ENCODE assay signal across 29 mouse cellular contexts in the genomic region with DNA sequence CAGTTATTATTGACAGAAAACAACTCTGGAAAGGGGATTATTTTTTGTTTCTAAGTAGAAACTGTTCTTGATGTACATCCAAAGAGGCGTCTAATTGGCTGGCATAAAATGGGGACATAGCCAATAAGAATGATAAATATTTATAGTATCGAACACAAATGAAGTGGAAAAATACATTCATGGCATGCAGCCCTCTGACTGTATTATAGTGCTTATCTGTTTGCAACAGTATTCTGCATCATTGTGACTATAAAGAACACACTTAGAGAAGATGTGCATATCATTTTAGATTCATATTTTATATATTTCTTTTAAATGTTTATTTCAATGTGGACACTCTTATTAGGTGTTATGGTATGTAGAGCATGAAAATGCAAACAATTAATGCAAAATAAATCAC.
"Had no signal": no experiment of that assay in that cellular context is flagged by ENCODE, and none has a peak within 500 bp of the region (broad histone marks: within the 10 kb centered on the region; RNA-seq: fewer than 3 reads in every experiment).

No protein-coding gene starts in this region.

- DNase-seq: layer of hippocampus, postnatal 36 days; left cerebral cortex, postnatal 4 days; liver; liver, embryonic 13.5 days; liver, postnatal 0 days; lung, adult 18-20 months; lung, postnatal 10 days; lung, postnatal 4 days; midbrain, embryonic 14.5 days had no signal

- H3K9ac ChIP-seq: limb, embryonic 12.5 days; limb, embryonic 13.5 days; limb, embryonic 15.5 days; liver, embryonic 12.5 days; liver, embryonic 13.5 days; liver, embryonic 14.5 days; liver, embryonic 15.5 days; liver, postnatal 0 days; midbrain, embryonic 12.5 days; midbrain, embryonic 13.5 days; midbrain, embryonic 15.5 days; neural tube, embryonic 12.5 days had no signal

- H3K4me3 ChIP-seq: left cerebral cortex, adult 2 months; limb, embryonic 10.5 days; limb, embryonic 12.5 days; limb, embryonic 13.5 days; limb, embryonic 15.5 days; liver, embryonic 12.5 days; liver, embryonic 13.5 days; liver, embryonic 15.5 days; megakaryocyte, embryonic 14.5 days; midbrain, embryonic 10.5 days; midbrain, embryonic 12.5 days; midbrain, embryonic 13.5 days; midbrain, embryonic 15.5 days; myocyte; neural tube, embryonic 12.5 days had no signal

- H3K4me1 ChIP-seq: limb, embryonic 10.5 days; limb, embryonic 12.5 days; limb, embryonic 13.5 days; limb, embryonic 15.5 days; liver, embryonic 12.5 days; liver, embryonic 13.5 days; liver, embryonic 15.5 days; megakaryocyte, embryonic 14.5 days; midbrain, embryonic 10.5 days; midbrain, embryonic 12.5 days; midbrain, embryonic 13.5 days; midbrain, embryonic 15.5 days; neural tube, embryonic 12.5 days had no signal

- H3K27ac ChIP-seq: left cerebral cortex, adult 2 months; limb, embryonic 10.5 days; limb, embryonic 12.5 days; limb, embryonic 13.5 days; limb, embryonic 15.5 days; liver, embryonic 12.5 days; liver, embryonic 13.5 days; liver, embryonic 14.5 days; liver, embryonic 15.5 days; macrophage; midbrain, embryonic 10.5 days; midbrain, embryonic 12.5 days; midbrain, embryonic 13.5 days; midbrain, embryonic 15.5 days; neural tube, embryonic 12.5 days had no signal

- H3K9me3 ChIP-seq: limb, embryonic 10.5 days; limb, embryonic 12.5 days; limb, embryonic 13.5 days; limb, embryonic 15.5 days; liver, embryonic 12.5 days; liver, embryonic 13.5 days; liver, embryonic 15.5 days; midbrain, embryonic 10.5 days; midbrain, embryonic 12.5 days; midbrain, embryonic 13.5 days; midbrain, embryonic 15.5 days; neural tube, embryonic 12.5 days had no signal

- H3K36me3 ChIP-seq: limb, embryonic 10.5 days; limb, embryonic 12.5 days; limb, embryonic 13.5 days; limb, embryonic 15.5 days; liver, embryonic 12.5 days; liver, embryonic 13.5 days; liver, embryonic 15.5 days; midbrain, embryonic 10.5 days; midbrain, embryonic 12.5 days; midbrain, embryonic 13.5 days; midbrain, embryonic 15.5 days; neural tube, embryonic 12.5 days had no signal

- H3K4me2 ChIP-seq: limb, embryonic 12.5 days; limb, embryonic 13.5 days; limb, embryonic 15.5 days; liver, embryonic 11.5 days; liver, embryonic 12.5 days; liver, embryonic 13.5 days; liver, embryonic 15.5 days; midbrain, embryonic 11.5 days; midbrain, embryonic 12.5 days; midbrain, embryonic 13.5 days; midbrain, embryonic 15.5 days; neural tube, embryonic 12.5 days had no signal

- H3K27me3 ChIP-seq: limb, embryonic 12.5 days; limb, embryonic 13.5 days; limb, embryonic 15.5 days; liver, embryonic 12.5 days; liver, embryonic 13.5 days; liver, embryonic 15.5 days; megakaryocyte, embryonic 14.5 days; midbrain, embryonic 12.5 days; midbrain, embryonic 13.5 days; midbrain, embryonic 15.5 days; neural tube, embryonic 12.5 days had no signal

- ATAC-seq: liver, embryonic 12.5 days; liver, postnatal 0 days; lung, postnatal 0 days; midbrain, embryonic 13.5 days; midbrain, embryonic 15.5 days; midbrain, embryonic 16.5 days had no signal
